Mouse (Mus musculus) CH12.LX (cell line): Measurements from ENCODE around the gene Pax5.

Experiments used
- CTCF ChIP-seq, 2 experiments: IDR thresholded peaks in 1 of 2; conservative IDR thresholded peaks in 1 of 2; 2 replicates each; pipeline ENCODE4 v1.5.1; 2011 to 2012; ENCODE audit warnings: low read depth in 2 of 2, low read length in 2 of 2, improper control_type of control experiment in 1 of 2, inconsistent platforms in 1 of 2, mild to moderate bottlenecking in 1 of 2, moderate library complexity in 1 of 2
- MAFK ChIP-seq: IDR thresholded peaks from 2 replicates; pipeline ENCODE4 v1.6.1; 2011; ENCODE audit warnings: low read length, improper control_type of control experiment; ENCODE audit not compliant: insufficient replicate concordance
- MEF2A ChIP-seq: IDR thresholded peaks from 2 replicates; pipeline ENCODE4 v1.6.1; 2014; ENCODE audit warnings: low read depth, mild to moderate bottlenecking, inconsistent platforms, low read length, improper control_type of control experiment, borderline replicate concordance
- USF1 ChIP-seq: IDR thresholded peaks from 2 replicates; pipeline ENCODE4 v1.6.1; 2014; ENCODE audit warnings: low read depth, mild to moderate bottlenecking, inconsistent platforms, low read length, improper control_type of control experiment
- ZNF384 ChIP-seq: IDR thresholded peaks from 2 replicates; pipeline ENCODE4 v1.6.1; 2012; ENCODE audit warnings: low read depth, low read length, improper control_type of control experiment, inconsistent platforms

- TF ChIP-seq CTCF (conservative IDR thresholded peaks at IDR 0.05 in 1 of 2, IDR thresholded peaks at IDR 0.05 in 1 of 2; ENCODE audit: low read depth in 2 of 2, low read length in 2 of 2) (no peak), MAFK (no peak), USF1 (no peak), ZNF384 (no peak), MEF2A (no peak)
These were observed 87.4 kb downstream of the Pax5 start for GRCm38 (mm10) chr4:44622682-44623434.
